Mouse (Mus musculus) yolk sac, embryonic 10.5 days (tissue): ENCODE measurements at regions not wholly inside any gene's neighbourhood (a gene's known extent, or its start where the extent isn't known, plus 50 kb on each side); places are given as distances from the start of the nearest gene placed in this dataset.
"Not testable (repeated sequence)": the region's sequence is repeated elsewhere in the genome, so short reads cannot be mapped to it uniquely, and the experiment has no call there.

Experiments used
- DNase-seq: peaks from one replicate; pipeline ENCODE4 v3.0.0-alpha.2; 2017; ENCODE audit warnings: low spot score

DNA sequence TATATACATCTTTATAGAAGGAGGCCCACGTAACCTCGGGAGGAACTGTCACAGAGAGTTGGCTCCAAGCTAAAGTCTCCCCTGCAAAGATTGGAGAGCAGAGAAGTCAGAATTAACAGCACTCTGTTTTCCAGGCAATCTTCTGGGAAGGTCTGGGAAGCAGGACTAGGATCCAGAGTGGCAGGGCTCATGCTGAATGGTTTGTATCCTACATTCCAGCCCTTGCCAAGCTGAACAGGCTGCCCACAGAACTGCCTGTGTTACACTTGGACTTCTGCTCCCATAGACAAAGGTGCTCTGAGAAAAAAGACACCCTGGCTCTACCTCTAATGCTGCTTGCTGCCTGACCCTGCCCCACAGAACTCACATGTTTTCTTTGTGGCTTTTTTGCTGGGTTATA lies 163.2 kb upstream of the Zfp637 start:
- no peak for DNase-seq

DNA sequence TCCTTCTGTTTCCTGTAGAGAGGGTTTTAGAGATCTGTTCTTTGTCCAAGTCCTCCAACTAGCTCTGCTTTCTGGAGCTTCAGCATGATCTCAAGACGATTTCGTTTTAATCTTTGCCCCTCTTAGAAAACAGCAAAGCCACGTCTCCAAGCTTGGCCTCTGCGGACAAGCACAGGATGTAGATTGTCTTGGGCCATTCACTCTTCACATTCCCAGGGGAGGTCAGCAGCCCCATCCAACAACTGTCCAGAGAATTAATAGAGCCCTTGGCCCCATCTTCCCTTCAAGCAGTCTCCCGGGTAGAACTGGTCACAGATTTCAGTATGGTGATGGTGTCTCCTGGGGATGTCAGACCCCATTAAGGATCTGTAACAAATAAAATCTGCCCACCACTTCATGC lies 162.7 kb upstream of the Zfp637 start:
- DNase-seq: no peak

DNA sequence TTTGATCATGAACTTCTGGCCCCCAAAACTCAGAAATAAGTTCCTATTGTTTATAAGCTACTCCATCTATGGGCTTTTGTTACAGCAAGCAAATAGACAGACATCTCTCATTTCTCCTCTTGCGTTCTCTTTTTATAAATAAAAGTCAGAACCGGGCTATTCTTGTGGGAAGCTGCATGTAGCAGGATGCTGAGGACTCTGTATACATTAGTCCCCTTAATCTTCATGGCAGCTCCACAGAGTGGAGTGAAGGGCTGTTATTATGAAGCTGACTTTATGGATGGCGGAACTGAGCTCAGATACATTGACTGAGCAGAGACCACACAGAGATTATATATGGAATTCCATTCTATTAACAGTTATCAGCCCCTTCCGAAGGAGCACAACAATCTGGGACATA lies 162.1 kb upstream of the Zfp637 start:
- no peak for DNase-seq

DNA sequence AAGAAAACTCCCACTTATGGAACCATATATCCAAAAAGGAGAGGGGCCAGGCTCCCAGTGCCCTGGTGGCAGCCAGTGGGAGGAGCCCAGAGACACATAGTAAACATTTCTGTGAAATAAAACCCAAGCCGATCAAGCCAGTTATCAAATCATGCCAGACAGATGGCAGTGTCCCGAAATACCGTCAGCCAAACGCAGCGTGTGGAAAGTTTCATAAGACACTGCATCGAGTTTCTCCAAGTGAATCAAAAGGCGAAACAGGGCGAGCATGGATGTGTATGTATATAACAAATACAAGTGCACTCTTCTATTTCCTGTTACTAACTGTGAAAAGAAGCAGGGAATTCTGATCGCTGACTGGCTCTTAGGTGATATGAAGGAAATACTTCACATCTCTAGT lies 154.8 kb upstream of the Zfp637 start:
- DNase-seq: no peak

DNA sequence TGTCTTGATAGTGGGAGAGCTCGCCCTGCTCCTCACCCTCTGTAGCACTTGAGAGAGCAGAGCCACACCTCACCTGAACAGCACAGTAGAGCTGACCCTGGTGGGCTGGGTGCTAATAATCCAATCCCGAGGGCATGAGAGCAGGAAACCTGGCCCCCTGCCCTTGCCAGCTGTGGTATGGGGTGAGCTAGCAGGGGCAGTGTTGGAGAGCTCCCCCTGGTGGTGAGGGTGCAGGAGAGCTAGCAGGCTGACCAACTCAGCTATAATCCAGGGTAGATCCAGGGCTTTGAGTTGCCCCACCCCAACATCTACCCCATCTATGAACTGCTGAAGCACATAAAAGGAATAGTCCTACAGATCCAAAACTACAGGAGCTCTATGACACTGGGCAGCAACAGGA lies 153.9 kb upstream of the Zfp637 start:
- DNase-seq: no peak

DNA sequence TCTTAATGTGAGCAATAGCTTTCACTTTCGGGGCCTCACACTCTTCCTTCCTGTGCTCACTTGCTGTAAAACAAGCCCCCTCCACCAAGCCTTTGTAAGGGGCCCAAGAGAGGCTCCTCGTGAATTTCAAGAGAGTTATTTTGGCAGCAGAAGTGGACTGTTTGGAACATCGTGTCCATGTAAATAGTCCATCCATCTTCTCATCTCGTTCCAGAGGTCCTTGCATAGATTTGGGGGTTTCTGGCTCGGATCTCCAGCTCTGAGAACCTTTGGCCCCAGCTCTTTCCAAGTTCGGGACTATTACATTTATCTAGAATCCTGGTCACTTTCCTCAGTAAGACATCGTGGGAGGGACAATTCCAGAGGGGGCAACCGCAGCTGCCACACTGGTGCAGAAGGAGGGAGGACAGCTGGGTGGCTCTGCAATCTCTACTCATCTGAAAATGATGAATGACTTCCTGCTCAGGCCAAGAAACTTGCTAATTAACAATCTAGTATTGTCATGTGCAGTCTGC lies 152.3 kb upstream of the Zfp637 start:
- no peak for DNase-seq

DNA sequence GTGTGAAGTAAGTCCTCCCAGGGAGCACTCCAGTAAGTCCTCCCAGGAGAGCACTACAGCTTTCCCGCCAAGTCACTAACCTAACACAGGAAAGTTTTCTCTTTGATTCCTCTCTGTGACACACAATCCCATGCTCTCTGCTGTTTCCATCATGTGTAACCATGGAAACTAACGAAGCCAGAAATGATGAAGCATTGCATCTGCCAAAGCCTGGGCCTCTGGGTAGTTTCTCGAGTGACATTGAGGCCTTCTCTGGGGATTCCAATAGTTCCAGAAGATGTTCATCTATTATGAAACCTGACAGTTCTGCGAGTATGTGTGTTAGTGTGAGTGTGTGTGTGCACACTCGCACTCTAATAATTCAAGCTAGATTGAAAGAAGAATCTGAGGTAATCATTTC lies 140.7 kb upstream of the Zfp637 start:
- DNase-seq: no peak

DNA sequence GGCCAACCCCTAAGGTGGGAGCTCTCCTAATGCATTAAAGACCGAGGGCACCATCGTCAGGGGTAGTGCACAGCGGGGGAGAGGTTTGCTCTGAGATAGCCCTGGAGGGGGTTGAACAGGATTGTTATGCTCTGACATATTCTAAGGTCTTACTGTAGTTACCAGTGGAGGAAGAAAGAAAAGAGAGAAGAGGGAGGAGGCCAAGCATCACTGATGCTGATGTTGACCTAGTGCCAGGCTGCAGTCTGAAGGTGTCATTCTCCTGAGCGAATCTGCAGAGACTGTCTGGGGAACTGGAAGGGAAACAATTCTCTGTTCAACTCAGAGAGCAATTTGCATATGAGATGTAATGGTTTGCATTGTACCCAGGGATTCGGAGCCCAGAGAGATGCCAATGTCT lies 139.4 kb upstream of the Zfp637 start:
- DNase-seq: no peak

DNA sequence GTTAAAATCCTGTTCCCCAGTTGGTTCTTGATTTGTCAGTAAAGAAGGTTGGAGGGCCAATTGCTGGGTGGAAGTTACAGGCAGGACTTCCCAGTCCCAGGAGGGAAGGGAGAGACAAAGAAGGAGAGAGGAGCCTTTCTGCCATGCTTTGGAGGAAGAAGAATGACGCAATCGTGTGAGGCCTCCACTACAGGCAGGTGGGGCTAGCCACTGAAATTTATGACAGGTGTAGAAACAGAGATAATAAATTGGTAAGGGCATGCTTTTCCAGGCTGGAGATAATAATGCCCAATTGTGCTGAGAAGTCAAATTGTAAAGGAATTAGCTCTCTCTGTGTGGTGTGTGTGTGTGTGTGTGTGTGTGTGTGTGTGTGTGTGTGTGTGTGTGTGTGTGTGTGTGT lies 135.0 kb upstream of the Zfp637 start:
- no peak for DNase-seq

DNA sequence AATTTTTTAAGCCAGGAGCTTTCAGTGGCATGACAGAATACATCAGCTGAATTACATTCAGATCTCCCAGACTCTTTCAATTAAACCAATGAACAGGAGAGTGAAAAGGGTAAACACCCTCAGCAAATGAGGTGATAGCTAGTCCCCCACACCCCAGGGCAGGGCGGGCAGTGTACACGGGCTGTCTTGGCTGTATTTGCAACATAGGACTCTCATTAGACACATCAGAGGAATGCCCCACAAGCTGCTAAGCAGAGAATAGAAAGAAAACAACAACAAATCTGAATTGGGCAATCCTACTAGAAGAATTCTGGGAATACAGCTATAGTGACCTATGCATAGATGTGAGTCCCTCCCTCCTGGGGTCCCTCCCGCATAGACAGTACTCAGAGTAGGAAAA lies 131.8 kb upstream of the Zfp637 start:
- DNase-seq: no peak

DNA sequence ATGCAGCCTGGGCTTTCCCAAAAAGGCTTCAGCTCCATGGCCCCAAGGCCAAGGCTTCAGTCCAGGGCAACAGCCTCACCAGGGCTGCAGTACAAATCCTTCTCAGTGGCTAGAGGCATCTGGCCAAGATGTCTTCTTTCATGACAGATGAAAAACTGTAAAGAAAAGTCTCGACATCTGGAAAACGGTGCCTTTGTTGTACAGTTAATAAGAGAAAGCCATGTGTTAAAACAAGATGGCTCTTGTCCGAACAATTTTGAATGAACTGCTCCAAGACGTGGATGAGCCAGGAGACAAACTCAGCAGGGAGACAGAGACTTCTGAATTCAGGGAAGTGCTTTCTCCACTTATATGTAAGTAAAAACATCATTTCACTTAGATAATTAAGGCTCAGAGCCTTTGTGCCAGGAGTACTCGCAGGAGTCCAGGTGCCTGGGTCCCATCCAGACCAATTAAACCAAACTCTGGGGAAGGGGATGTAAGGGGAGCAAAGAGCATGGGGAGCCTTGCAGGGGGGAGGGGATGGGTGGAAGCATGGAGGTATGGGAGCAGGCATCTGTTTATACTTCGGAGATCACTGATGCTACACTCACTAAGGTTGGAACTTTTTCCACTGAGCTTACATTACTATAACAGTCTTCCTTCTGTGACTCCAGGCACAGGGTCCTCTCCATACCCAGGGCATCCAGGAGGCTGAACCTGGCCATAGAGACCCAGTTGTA lies 125.8 kb upstream of the Zfp637 start:
- no peak for DNase-seq

DNA sequence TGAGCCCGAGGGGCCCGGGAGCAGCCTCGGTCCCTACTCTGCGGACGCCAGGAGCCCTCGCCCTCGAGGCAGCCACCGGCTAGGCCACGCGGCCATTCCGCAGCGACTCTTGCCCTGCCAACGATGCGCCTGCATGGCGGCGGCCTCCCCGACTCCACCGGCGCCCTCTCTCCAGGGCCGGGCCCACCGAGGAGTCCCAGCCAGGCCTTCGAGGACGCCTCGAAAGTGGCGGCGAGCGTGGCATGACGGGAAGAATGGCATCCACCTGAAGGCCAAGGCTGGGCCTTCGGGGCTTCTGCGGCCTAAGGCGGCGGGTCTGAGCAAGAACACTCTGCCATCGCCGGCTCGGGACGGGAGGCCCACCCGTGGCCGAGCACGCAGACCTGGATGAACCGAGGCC lies 124.6 kb upstream of the Zfp637 start:
- DNase-seq: not testable (repeated sequence)

DNA sequence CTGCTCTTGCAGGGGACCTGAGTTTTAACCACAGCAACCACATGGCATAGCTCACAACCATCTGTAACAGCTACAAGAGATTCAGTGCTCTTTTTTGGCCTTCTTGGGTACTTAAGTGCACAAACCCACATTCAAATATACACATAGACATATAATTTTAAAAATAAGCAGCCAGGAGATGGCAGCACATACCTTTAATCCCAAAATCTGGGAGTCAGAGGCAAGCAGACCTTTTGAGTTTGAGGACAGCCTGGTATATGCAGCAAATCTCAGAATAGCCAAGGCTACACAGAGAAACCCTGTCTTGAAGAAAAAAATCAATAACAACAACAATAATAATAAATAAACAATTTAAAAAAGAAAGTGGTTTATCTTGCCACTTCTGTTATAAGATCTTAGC lies 88.6 kb upstream of the Zfp637 start:
- DNase-seq: not testable (repeated sequence)

DNA sequence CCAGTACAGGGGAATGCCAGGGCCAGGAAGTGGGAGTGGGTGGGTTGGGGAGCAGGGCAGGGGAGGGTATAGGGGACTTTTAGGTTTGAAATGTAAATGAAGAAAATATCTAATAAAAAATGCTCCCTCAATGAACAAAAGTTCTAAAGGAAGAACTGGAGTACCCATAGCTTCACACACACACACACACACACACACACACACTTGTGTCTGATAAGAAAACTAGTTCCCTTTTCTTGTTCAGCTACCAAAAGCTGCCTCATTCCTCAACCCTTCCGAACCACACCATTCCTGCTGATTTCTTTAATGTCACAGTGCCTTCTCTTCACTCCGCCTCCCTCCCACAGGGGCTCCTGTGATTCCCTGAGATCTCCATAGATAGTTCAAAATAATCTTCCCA lies 85.3 kb upstream of the Zfp637 start:
- DNase-seq: not testable (repeated sequence)

DNA sequence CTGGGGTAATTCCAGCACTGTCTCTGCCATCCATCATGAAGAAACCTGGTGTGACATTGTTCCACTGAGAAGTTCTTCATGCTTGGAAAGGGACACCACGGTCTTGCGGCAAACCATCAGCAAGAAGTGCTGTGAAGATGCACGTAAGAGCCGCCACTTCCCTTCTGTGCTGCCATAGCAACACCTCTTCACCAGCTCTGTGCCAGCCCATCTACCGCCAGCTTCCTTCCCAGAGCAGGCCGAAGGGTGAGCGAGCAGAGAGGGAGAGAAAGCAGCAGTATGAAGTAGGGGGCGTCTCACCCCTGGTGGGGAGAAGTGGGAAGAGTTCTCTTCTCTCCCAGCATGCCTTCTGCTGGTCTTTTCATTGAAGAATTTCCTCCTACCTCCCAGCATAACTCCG lies 84.8 kb upstream of the Zfp637 start:
- no peak for DNase-seq

DNA sequence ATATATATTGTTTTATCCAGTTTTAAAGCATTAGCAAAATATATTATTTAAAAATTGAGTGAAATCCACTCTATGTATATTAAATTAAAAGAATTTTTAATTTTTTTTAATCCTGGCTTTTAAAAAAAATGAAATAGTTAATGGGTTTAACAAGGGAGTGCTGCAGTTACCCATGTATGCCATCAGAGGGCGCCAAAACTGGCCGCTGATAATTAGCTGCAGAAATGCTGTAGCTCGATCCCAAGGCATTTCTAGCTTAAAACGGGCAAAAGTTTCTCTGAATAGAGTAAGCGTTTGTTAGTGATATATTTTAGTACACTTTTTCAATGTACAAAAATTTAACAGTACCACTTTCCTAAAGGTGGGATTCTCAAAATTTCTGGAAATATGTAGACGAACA lies 82.5 kb upstream of the Zfp637 start:
- DNase-seq: not testable (repeated sequence)

DNA sequence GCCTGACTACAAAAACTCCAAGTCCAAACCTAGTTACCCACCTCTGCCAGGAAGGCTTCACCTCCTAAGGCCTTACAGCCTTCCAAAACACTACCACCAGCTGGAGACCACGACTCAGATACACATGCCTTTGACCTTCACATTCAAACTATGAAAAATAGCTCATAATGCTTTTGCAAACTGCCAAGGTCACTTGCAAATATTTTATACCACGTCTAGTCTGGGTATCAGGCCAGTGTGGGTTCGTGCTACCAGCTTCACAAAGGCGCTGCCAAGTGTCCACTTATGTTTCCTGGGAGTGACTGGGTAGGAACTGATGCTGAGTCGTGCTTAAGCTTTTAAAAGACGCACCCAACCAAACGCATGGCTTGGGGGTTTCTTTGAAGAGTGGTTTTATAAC lies 69.5 kb upstream of the Zfp637 start:
- DNase-seq: no peak

DNA sequence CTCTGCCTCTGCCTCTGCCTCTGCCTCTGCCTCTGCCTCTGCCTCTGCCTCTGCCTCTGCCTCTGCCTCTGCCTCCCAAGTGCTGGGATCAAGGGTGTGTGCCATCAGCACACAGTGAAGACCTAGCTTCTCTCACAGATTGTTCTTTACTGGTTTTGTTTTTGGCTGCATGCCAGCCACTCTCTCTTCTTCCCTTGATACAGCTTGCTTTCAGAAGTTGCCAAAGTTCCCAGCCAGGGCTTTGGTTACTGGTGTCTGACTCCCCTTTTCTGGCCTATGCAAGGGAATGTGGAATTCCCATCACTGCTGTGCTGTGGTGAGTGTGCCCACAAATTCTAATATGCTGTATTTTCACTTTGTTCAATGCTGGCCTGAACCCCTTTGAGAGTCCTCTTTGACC lies 68.6 kb upstream of the Zfp637 start:
- no peak for DNase-seq

DNA sequence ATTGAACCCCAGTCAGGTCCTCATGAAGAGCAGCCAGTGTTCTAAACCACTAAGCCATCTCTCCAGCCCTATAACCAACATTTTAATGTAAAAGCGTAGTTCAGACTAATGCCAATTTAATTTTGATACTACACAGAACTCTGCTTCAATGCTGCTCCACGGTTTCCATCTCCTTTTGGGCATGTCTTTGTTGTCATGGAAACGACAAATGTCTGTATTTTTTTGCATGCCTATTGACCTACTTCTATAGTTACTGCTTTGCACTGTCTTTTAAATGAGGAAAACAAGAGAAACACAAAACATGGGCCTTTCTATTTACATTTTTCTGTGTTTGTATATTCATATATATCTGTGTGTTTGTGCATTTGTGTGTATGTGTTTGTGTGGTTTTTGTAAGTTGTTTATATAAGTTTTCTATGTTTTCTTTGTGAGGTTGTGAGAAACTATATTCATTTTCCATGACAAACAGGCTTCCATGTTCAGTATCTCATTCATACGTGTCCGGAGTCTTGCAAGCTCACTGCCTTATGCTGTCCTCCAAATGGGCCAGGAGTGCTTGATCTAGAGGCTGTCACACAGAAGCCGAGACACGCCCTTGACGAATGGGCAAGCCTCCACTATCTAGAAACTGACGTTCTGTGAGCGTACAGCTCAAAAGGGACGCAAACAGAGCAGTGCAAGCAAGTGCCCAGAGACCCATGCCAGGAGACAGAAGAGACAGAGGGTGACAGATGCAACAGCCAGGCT lies 65.5 kb upstream of the Zfp637 start:
- no peak for DNase-seq

DNA sequence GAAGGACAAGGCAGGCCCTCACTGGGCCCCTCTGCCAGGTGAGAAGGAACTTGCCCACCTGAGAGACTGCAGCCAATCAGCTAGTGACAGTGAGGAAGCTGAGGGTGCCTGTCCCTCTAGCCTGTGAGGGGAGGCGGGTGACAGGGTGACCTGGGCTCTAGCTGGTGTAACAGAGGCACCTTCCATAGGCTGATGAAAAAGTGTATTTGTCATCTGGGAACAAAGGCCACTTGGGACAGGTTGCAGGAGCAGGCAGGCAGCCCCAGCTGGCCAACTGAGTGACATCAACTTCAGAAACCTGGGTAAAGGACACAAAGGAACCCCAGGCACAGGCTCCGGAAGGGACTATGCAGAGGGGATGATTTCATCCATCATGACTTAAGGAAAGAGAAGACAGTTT lies 63.0 kb upstream of the Zfp637 start:
- DNase-seq: no peak

DNA sequence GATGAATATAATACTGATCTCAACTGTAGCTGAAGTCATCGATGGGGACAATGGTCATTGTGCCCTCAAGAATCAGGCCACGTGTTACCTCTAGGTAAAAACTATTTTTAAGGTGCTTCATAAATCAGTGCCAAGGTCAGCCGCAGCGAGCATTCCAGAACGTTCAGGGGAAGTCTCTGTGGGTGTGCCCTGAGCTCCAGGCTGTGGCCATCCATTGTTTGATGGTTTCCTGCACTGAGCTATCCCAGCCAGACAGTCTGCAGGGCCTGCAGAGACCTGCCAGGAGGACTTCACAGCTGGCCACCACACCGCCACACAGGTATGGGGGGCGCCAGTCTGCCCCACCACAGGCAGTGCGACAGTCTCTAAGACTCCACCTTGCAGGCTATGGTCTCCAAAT lies 62.5 kb upstream of the Zfp637 start:
- DNase-seq: no peak

DNA sequence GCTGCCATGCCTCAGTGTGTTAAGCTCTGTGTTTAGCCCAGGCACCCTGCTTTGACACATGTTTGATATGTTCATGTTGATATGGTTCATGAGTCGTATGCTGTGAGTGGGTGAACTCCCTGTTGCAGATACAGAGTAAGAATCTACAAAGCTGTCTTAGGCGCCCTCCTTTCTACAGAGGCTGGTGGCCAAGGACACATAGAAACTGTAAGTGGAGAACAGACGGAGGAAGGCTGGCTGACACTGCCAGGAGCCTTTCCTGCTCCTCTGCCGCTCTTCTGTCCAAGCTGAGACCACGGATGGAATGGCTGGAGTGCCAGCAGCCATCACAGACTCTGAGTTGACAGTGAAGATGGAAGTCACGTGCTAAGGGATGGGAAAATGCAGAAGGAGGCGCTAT lies 62.0 kb upstream of the Zfp637 start:
- DNase-seq: no peak
